Mouse (Mus musculus) liver, embryonic 15.5 days (tissue): ENCODE data around the gene Tmco5. TPM values are rescaled to one million over a fixed set of nuclear protein-coding genes. Genes with fewer than 3 reads are reported as not detected.
"Not testable (repeated sequence)": the region's sequence is repeated elsewhere in the genome, so short reads cannot be mapped to it uniquely, and the experiment has no call there.

Experiments used
- ATAC-seq: fragments of 200-750 bp; cut with Nextera tagmentation; 2 replicates; pipeline ENCODE4 v1.8.0; 2017; ENCODE audit warnings: moderate number of reproducible peaks, mild to moderate bottlenecking, moderate library complexity; ENCODE audit not compliant: insufficient read depth
- H3K27ac ChIP-seq: fragments of 300-500 bp; sonication (generic); replicated peaks from 2 replicates; pipeline ENCODE4 v1.5.1; 2015; ENCODE audit warnings: mild to moderate bottlenecking, inconsistent platforms
- H3K27me3 ChIP-seq: fragments of 300-500 bp; sonication (generic); 2 replicates; pipeline ENCODE4 v1.6.1; 2015; ENCODE audit warnings: mild to moderate bottlenecking, inconsistent platforms
- H3K36me3 ChIP-seq: fragments of 300-500 bp; sonication (generic); replicated peaks from 2 replicates; pipeline ENCODE4 v1.6.1; 2015; ENCODE audit warnings: moderate library complexity, mild to moderate bottlenecking, inconsistent platforms
- H3K4me1 ChIP-seq: fragments of 300-500 bp; sonication (generic); replicated peaks from 2 replicates; pipeline ENCODE4 v1.6.1; 2015; ENCODE audit warnings: inconsistent platforms
- H3K4me2 ChIP-seq: fragments of 300-500 bp; sonication (generic); 2 replicates; pipeline ENCODE4 v1.6.1; 2015; ENCODE audit warnings: moderate library complexity, mild to moderate bottlenecking, inconsistent platforms
- H3K4me3 ChIP-seq: fragments of 300-500 bp; sonication (generic); replicated peaks from 2 replicates; pipeline ENCODE4 v1.5.1; 2015; ENCODE audit warnings: mild to moderate bottlenecking, inconsistent platforms
- H3K9ac ChIP-seq: fragments of 300-500 bp; sonication (generic); 2 replicates; pipeline ENCODE4 v1.6.1; 2015; ENCODE audit warnings: moderate library complexity, mild to moderate bottlenecking, inconsistent platforms
- H3K9me3 ChIP-seq: fragments of 300-500 bp; sonication (generic); replicated peaks from 2 replicates; pipeline ENCODE4 v1.6.1; 2016; ENCODE audit warnings: inconsistent platforms
- WGBS: fragments of 180-500 bp; shearing (Covaris S2); methylation state at CpG from one replicate; pipeline ENCODE4 v1.1.7; 2015; ENCODE audit warnings: mixed read lengths; ENCODE audit not compliant: insufficient replicate concordance; 5-methylcytosine and 5-hydroxymethylcytosine counted together
- polyA plus RNA-seq: library from polyadenylated mRNA; unstranded; fragments of >200 nt; fragmentation: Nextera tagmentation; extraction: Ambion mirVana; gene quantifications from 2 replicates; pipeline ENCODE4 v1.2.1, GENCODE M21; 2015

Tmco5 gene
- polyA plus RNA-seq, 1 experiment from 2014 or later = not detected

DNA sequence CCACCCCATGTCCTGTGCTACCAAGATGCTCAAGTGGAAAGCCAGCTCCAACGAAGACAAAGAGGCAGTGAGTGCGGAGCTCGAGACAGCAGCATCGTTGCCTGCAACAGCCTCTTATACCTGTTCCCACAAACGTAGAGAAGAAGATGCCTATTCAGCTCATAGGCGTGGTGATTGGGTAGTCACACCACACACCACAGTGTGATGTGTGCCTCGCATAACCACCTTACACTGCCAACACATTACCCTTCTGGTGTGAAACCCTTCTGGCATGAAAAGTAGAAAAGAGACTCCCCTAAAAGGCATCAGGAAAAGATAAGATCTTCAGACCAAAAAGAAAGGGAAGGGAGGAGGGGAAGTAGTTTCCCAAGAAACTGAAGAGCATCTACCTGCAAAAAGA, 45.8 kb downstream of the Tmco5 start:
- no peaks in the 10 kb centered on the region for H3K36me3 ChIP-seq

DNA sequence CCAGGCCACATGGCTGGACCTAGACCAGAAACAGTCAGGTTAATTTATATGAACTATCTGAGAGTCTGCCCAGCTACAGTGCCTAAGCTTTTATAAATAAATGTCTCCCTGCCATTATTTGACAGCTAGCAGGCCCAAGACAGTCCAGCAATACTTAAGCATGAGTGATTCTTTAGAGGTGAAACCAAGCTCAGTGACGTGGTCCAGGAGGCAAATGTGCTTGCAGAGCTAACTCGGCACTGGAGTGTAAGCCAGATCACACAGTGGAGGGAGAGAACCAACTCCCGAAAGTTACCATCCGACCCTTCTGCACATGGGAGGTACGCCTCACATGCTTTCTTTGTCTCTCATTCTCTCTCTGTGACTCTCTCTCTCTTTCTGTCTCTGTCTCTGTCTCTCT, 46.7 kb downstream of the Tmco5 start:
- Histone ChIP-seq H3K9ac (no peak overlapping the region), H3K9me3 (no peaks in the 10 kb centered on the region), H3K27me3 (no peaks in the 10 kb centered on the region), H3K27ac (no peak overlapping the region), H3K36me3 (no peaks in the 10 kb centered on the region), H3K4me1 (no peaks in the 10 kb centered on the region), H3K4me3 (no peak overlapping the region), H3K4me2 (no peak overlapping the region)
- WGBS = 67% methylated on average over 5 of the region's 5 CpGs
- ATAC-seq = no peak

More for the DNA sequence above, 45.8 kb downstream of the Tmco5 start:
- Histone ChIP-seq H3K9me3 (no peaks in the 10 kb centered on the region), H3K9ac (no peak overlapping the region), H3K27me3 (no peaks in the 10 kb centered on the region), H3K4me3 (no peak overlapping the region), H3K4me2 (no peak overlapping the region), H3K27ac (no peak overlapping the region), H3K4me1 (no peaks in the 10 kb centered on the region)
- WGBS = 58% methylated on average over 7 of the region's 7 CpGs
- no peak for ATAC-seq

DNA sequence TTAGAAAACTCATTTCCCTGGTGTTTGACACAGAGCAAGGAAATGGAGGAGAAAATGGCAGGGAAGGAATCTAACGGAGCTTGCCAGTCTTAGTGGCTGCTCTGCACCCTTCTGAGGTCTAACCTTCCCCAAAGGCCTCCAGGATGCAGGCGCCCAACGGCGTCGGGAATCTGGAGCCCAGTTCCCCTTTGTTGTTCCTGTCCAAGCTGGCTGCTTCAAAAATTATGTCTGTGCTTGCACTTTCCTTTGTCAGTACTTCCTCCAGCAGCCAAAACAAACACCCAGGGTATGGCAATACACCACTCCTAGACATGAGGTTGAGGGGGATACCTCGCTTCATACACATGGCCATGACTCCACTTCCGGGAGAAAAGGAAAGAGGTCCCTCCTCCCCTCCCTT, 53.7 kb downstream of the Tmco5 start:
- no peaks in the 10 kb centered on the region for H3K4me1 ChIP-seq
- H3K36me3 ChIP-seq = no peaks in the 10 kb centered on the region
- ATAC-seq = no peak
- no peak overlapping the region for H3K4me3 ChIP-seq
- no peaks in the 10 kb centered on the region for H3K9me3 ChIP-seq
- no peak overlapping the region for H3K27ac ChIP-seq
- H3K4me2 ChIP-seq = no peak overlapping the region
- WGBS = 47% methylated on average over 7 of the region's 7 CpGs
- H3K9ac ChIP-seq = no peak overlapping the region
- H3K27me3 ChIP-seq = no peaks in the 10 kb centered on the region

DNA sequence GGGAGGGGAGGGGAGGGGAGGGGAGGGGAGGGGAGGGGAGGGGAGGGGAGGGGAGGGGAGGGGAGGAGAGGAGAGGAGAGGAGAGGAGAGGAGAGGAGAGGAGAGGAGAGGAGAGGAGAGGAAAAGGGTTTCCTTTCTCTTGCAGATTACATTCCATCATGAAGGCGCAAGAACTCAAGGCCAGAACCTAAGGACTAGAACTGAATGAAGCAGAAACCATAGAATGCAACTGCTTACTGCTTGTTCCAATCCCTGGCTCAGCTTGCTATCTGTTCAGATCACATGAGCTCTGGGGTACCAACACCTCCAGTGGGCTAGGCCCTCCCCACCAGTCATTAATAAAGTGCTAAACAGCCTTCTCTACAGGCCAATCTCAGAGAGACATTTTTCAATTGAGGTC, 55.7 kb downstream of the Tmco5 start:
- WGBS = 75% methylated on average over 1 of the region's 1 CpGs
- H3K9me3 ChIP-seq, H3K9ac ChIP-seq, H3K36me3 ChIP-seq, H3K27me3 ChIP-seq, H3K4me2 ChIP-seq, ATAC-seq, H3K4me3 ChIP-seq, H3K27ac ChIP-seq, H3K4me1 ChIP-seq: not testable (repeated sequence)

DNA sequence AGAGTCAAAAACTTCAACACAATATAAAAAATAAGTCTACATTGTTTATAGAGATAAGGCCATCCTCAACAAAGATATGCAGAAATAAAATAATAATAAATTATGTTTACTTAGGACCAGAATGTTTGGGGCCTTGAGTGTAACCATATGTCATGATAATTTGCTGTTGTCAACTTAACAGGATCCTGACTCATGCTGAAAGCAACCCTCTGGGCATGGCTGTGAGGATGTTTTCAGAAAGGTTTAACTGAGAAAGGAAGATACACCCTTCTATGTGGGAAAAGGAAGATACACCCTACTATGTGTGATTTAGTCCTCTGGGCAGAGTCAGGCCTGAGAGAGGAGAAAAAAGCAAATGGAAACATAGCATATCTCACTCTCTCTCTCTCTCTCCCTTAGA, 56.3 kb downstream of the Tmco5 start:
- no peaks in the 10 kb centered on the region for H3K9me3 ChIP-seq
- ATAC-seq = no peak
- H3K27ac ChIP-seq = no peak overlapping the region
- no peak overlapping the region for H3K4me2 ChIP-seq
- H3K4me1 ChIP-seq = no peaks in the 10 kb centered on the region
- no peak overlapping the region for H3K9ac ChIP-seq
- H3K4me3 ChIP-seq = no peak overlapping the region
- H3K27me3 ChIP-seq = no peaks in the 10 kb centered on the region
- no peaks in the 10 kb centered on the region for H3K36me3 ChIP-seq

DNA sequence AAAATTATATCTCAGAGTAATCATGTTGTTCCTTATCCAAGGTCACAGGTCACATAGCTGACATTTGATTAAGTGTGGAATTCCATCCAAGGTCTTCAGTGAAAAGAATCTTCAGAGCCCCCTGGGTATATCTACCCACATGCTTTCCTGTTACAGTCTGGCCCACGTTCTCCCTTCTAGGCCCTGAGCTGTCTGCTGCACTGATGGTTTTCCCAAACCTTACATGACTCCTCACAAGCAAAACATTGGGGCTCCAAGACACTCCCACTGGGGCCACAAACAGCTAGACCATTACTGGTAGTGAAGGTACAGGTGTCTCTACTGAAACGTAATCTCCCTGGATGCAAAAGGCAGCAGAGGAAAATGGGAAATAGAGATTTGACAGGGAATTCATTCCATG, 57.9 kb downstream of the Tmco5 start:
- no peaks in the 10 kb centered on the region for H3K36me3 ChIP-seq
- H3K9ac ChIP-seq = no peak overlapping the region
- H3K4me3 ChIP-seq = no peak overlapping the region
- H3K4me2 ChIP-seq = no peak overlapping the region
- H3K27ac ChIP-seq = no peak overlapping the region
- no peak for ATAC-seq
- 41% methylated on average over 2 of the region's 2 CpGs for WGBS
- H3K27me3 ChIP-seq = no peaks in the 10 kb centered on the region
- no peaks in the 10 kb centered on the region for H3K4me1 ChIP-seq
- H3K9me3 ChIP-seq = no peaks in the 10 kb centered on the region

DNA sequence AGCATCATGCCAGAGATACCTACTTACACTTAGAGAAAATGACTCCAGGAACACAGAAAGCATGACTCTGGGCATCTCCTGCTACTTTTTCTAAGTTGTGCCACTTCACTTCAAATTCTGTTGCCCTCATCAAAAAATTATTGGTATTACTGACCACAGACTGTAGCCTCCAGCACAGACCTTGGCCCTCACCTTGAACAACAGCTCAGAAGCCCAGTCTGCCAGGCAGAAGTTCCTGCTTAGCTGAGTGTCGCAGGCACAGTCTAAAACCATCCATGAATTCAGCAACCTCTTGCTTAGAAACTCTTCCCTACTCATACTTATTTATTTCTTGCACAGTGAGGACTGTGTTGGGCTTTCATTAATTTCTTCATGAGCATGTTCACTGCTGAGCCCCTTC, 58.7 kb downstream of the Tmco5 start:
- ATAC-seq = no peak
- Histone ChIP-seq H3K27ac (no peak overlapping the region), H3K4me3 (no peak overlapping the region), H3K4me2 (no peak overlapping the region), H3K4me1 (no peaks in the 10 kb centered on the region), H3K27me3 (no peaks in the 10 kb centered on the region), H3K9me3 (no peaks in the 10 kb centered on the region), H3K36me3 (no peaks in the 10 kb centered on the region), H3K9ac (no peak overlapping the region)
- 37% methylated on average over 1 of the region's 1 CpGs for WGBS

DNA sequence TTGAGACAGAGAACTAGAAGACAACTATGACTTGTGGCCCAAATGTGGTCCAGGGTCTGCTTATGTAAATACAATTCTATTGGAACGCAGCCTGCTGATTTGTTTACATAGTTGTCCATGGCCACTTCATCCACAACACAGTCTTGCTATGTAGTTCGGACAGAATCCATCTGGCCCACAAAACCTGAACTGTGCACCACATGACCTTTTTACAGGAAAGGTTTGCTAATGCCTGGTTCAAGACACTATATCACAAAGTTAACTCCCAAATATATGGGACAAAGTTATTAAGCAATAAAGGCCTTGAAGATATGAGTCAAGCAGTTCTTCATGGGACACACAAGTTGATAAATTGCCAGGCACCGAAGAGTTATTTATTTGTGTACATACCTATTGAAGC, 63.3 kb downstream of the Tmco5 start:
- H3K4me3 ChIP-seq = no peak overlapping the region
- H3K27ac ChIP-seq = no peak overlapping the region
- 65% methylated on average over 3 of the region's 3 CpGs for WGBS

More for the DNA sequence above, 63.3 kb downstream of the Tmco5 start:
- Histone ChIP-seq H3K36me3 (no peaks in the 10 kb centered on the region), H3K9me3 (no peaks in the 10 kb centered on the region), H3K27me3 (no peaks in the 10 kb centered on the region), H3K4me1 (0 out of 2 replicates have a peak, but pooled peaks cover 3% of the 10 kb centered on the region), H3K4me2 (no peak overlapping the region), H3K9ac (no peak overlapping the region)
- ATAC-seq = no peak

Other genes with a start within 250 kb of the Tmco5 start
- gene Spred1, start 242.7 kb downstream of the Tmco5 start, polyA plus RNA-seq = 2.2 and 2.4 TPM in 2 replicates